Mouse (Mus musculus) embryonic fibroblast, embryonic 13.5 days (primary cell): Measurements from ENCODE around the gene Dhh.

ENCODE experiments used
- CTCF ChIP-seq: IDR thresholded peaks from 2 replicates; pipeline ENCODE4 v1.5.1; 2011; ENCODE audit warnings: mild to moderate bottlenecking, control low read depth, low read length, moderate library complexity, borderline replicate concordance; ENCODE audit not compliant: insufficient read depth
- POLR2A ChIP-seq: IDR thresholded peaks from 2 replicates; pipeline ENCODE4 v1.6.1; 2011; ENCODE audit warnings: low read depth, mild to moderate bottlenecking, control low read depth, low read length, moderate library complexity

GRCm38 (mm10) chr15:98922581-98922980 is 24.2 kb upstream of the Dhh start:
- no peak for TF ChIP-seq CTCF
- TF ChIP-seq POLR2A: no peak
